Mouse (Mus musculus) lung, postnatal 0 days (tissue): ENCODE results near the gene Cyp4f40. TPM values are rescaled to one million over a fixed set of nuclear protein-coding genes. Genes with fewer than 3 reads are reported as not detected.
"Not testable (repeated sequence)": the region's sequence is repeated elsewhere in the genome, so short reads cannot be mapped to it uniquely, and the experiment has no call there.

Source experiments
- ATAC-seq: fragments of 200-750 bp; cut with Nextera tagmentation; 2 replicates; pipeline ENCODE4 v1.8.0; 2017; ENCODE audit warnings: moderate library complexity
- DNase-seq: peaks from one replicate; pipeline ENCODE4 v3.0.0-alpha.2; 2016; ENCODE audit warnings: low spot score
- H3K27ac ChIP-seq: fragments of 300-500 bp; sonication (generic); 2 replicates; pipeline ENCODE4 v1.5.1; 2014; ENCODE audit warnings: antibody characterized with exemption, mild to moderate bottlenecking, low read length, mixed read lengths
- H3K27me3 ChIP-seq: fragments of 300-500 bp; sonication (generic); replicated peaks from 2 replicates; pipeline ENCODE4 v1.6.1; 2014; ENCODE audit warnings: low read length, mixed read lengths; ENCODE audit not compliant: insufficient read depth
- H3K36me3 ChIP-seq: fragments of 300-500 bp; sonication (generic); 2 replicates; pipeline ENCODE4 v1.6.1; 2014; ENCODE audit warnings: low read length, mixed read lengths; ENCODE audit not compliant: insufficient read depth
- H3K4me1 ChIP-seq: fragments of 300-500 bp; sonication (generic); 2 replicates; pipeline ENCODE4 v1.6.1; 2014; ENCODE audit warnings: antibody characterized with exemption, low read depth, low read length, mixed read lengths; ENCODE audit not compliant: insufficient read depth
- H3K4me2 ChIP-seq: fragments of 300-500 bp; sonication (generic); replicated peaks from 2 replicates; pipeline ENCODE4 v1.6.1; 2014; ENCODE audit warnings: low read depth, mild to moderate bottlenecking, low read length, moderate library complexity, mixed read lengths
- H3K4me3 ChIP-seq: fragments of 300-500 bp; sonication (generic); 2 replicates; pipeline ENCODE4 v1.5.1; 2014; ENCODE audit warnings: low read depth, low read length
- H3K9ac ChIP-seq: fragments of 300-500 bp; sonication (generic); replicated peaks from 2 replicates; pipeline ENCODE4 v1.6.1; 2014; ENCODE audit warnings: low read depth, mild to moderate bottlenecking
- H3K9me3 ChIP-seq: fragments of 300-500 bp; sonication (generic); 2 replicates; pipeline ENCODE4 v1.6.1; 2016; ENCODE audit warnings: low read length, mixed read lengths
- CTCF ChIP-seq: IDR thresholded peaks from 2 replicates; pipeline ENCODE4 v1.5.1; 2016; ENCODE audit warnings: antibody characterized with exemption, mild to moderate bottlenecking
- EP300 ChIP-seq: IDR thresholded peaks from 2 replicates; pipeline ENCODE4 v1.6.1; 2016; ENCODE audit warnings: antibody characterized with exemption, mild to moderate bottlenecking, control low read depth
- WGBS: fragments of 180-500 bp; shearing (Covaris S2); extraction: QIAGEN DNeasy Blood & Tissue Kit; methylation state at CpG from one replicate; pipeline ENCODE4 v1.1.7; 2014; 5-methylcytosine and 5-hydroxymethylcytosine counted together
- polyA plus RNA-seq: library from polyadenylated mRNA; unstranded; fragments of >200 nt; fragmentation: Nextera tagmentation; extraction: Ambion mirVana; gene quantifications from 2 replicates; pipeline ENCODE4 v1.2.1, GENCODE M21; 2015

The Cyp4f40 gene
- polyA plus RNA-seq, result not detected in 2 replicates

DNA sequence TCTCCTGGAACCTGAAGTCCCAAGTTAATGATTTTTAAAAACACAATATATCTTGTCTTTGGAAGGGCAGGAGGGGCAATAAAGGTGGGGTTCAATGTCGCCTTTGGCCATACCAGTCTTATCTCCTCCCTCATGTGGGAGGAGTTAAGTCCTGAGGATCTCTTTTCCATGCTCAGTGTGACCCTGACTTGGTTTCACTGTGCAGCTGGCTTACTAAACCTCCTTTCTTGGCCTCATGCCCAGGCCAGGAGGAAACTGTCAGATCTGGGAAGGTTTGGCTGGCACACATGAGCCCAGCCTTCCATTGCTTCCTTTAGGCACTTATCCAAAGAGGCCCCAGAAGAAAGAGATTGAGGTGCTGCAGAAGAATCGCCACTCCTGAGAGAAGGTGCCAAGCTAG is at the start of gene Cyp4f40:
Gene Cyp4f40, plus strand, starts transcription at position 189 of the 400 bp plus-strand sequence.
- ATAC-seq, result no peak
- Histone ChIP-seq H3K27me3 (no peaks in the 10 kb centered on the region), H3K27ac (no peak within 1 kb of the TSS), H3K4me2 (no peak within 1 kb of the TSS), H3K36me3 (no peaks in the 10 kb centered on the region), H3K4me1 (no peaks in the 10 kb centered on the region), H3K4me3 (no peak within 1 kb of the TSS), H3K9ac (no peak within 1 kb of the TSS), H3K9me3 (no peaks in the 10 kb centered on the region)
- peak; percentile 44 for DNase-seq
- TF ChIP-seq EP300, result no peak
- TF ChIP-seq CTCF, result no peak
- 19% methylated on average over 2 of the region's 2 CpGs for WGBS

DNA sequence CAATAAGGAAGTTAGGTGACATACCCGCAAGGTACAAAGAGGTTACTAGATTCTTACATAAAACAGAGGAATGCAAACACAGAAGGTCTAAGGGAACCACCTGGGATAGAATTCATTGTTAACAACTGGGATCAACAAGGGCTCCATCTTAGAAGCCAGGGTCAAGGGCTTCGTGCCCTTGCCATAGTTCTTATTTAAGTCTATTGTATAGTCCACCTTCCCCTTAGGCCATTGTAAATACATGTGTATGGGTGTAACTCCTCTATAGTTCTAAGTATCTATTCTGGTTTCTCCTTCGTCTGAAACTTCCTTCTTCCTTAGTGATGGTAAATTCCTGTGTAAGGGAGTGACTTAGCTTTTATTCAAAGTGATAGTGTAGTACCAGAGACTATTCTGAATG is 48.5 kb upstream of the Cyp4f40 start:
- not testable (repeated sequence) for H3K36me3 ChIP-seq, H3K4me3 ChIP-seq, ATAC-seq, H3K4me2 ChIP-seq, H3K4me1 ChIP-seq, H3K9me3 ChIP-seq, H3K9ac ChIP-seq, DNase-seq, H3K27me3 ChIP-seq, H3K27ac ChIP-seq
- 81% methylated on average over 3 of the region's 3 CpGs for WGBS

DNA sequence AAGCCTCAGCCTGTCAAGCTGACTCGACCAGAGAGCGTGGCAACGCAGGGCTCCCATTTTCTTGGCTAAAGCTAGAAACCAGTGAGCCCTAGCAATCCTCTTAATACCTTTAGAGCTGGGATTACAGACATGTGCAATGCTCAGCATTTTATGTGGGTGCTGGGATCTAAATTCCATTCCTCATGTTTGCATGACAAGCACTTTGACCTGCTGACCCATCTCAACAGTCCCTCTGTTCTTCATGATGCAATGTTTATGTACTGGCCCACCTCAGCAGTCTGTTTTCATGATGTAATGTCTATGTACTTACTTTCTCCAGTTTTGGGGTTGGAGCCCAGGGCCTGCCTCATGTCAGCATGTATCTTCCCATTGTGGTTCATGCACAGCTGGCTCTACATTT is 47.8 kb upstream of the Cyp4f40 start:
- Histone ChIP-seq H3K9me3 (no peaks in the 10 kb centered on the region), H3K27ac (no peak overlapping the region), H3K4me1 (no peaks in the 10 kb centered on the region), H3K36me3 (no peaks in the 10 kb centered on the region), H3K4me2 (no peak overlapping the region), H3K9ac (no peak overlapping the region), H3K4me3 (no peak overlapping the region), H3K27me3 (no peaks in the 10 kb centered on the region)
- ATAC-seq (no peak), DNase-seq (no peak)
- WGBS, result 84% methylated on average over 3 of the region's 3 CpGs
- TF ChIP-seq CTCF, result no peak
- TF ChIP-seq EP300, result no peak

DNA sequence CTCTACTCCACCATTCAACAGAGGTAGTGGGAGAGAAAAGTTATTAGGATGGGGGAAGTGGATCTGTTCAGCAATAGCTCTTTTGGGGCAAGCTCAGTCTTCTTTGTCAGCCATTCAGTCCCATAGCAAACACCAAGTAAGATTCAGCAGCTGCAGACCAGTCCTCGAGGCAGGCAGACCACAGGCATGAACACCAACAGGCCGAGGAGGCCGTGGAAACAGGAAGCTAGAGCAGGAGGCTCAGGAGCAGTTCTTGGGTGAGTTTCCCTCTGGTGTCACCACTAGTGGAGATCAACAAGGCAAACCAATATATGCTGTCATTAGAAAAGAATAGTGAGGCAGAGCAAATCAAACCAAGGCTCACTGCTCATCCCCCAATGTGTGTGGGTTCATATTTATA is 46.3 kb upstream of the Cyp4f40 start:
- Histone ChIP-seq H3K36me3 (no peaks in the 10 kb centered on the region), H3K4me1 (no peaks in the 10 kb centered on the region), H3K9me3 (no peaks in the 10 kb centered on the region), H3K27ac (no peak overlapping the region), H3K9ac (no peak overlapping the region), H3K27me3 (no peaks in the 10 kb centered on the region), H3K4me2 (no peak overlapping the region), H3K4me3 (no peak overlapping the region)
- no peak for ATAC-seq
- TF ChIP-seq EP300, result no peak
- no peak for TF ChIP-seq CTCF
- no peak for DNase-seq
- 68% methylated on average over 3 of the region's 3 CpGs for WGBS

DNA sequence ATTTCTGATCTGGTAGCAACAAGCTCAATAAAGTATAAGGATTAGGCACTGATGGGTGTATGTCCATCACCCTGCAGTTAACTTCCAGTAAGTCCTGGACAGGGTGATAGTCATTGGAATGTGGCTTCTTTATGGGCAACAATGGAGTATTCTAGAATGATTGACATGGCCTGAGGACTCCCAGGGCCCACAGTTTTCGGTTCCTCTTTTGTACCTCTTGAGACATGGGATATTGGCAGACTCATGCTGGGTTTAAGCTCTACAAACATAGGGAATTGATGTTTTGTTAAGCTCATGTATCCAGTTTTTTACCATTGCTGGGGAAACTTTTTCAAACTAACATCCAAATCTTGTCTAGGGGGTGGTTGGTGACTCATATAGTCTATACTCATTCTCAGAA is 41.4 kb upstream of the Cyp4f40 start:
- Histone ChIP-seq H3K4me2 (no peak overlapping the region), H3K27ac (no peak overlapping the region), H3K27me3 (no peaks in the 10 kb centered on the region), H3K9me3 (peaks cover 8% of the 10 kb centered on the region; the same call in 1 of the 2 replicates), H3K36me3 (no peaks in the 10 kb centered on the region), H3K9ac (no peak overlapping the region), H3K4me1 (no peaks in the 10 kb centered on the region), H3K4me3 (no peak overlapping the region)
- ATAC-seq, result no peak
- TF ChIP-seq EP300 (no peak), CTCF (no peak)
- DNase-seq, result no peak
- WGBS, result 64% methylated on average over 1 of the region's 1 CpGs

DNA sequence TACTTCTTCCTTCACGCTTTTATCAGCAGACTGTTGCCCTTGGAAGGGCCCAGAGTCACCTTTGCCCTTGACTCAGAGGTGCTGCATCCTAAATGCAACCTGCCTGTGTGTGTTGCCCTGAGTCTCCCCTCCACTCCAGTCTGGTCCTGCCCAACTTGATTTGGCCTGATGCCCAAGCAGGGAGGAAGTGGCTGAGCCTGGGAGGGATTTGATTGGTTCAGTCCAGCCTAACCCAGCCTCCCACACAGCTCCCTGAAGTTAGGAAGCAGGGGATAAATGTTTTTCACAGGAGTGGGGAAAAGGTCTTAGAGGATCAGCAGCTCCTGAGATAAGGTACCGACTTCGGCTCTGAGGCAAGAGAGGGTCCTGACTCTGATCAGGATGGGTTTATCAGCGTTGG is 37.7 kb upstream of the Cyp4f40 start, which contains the start of gene Cyp4f37:
Gene Cyp4f37, plus strand, starts transcription at position 292 of the 400 bp plus-strand sequence.
- 53% methylated on average over 4 of the region's 4 CpGs for WGBS
- H3K4me1 ChIP-seq, DNase-seq, ATAC-seq, H3K9ac ChIP-seq, H3K27ac ChIP-seq, H3K4me3 ChIP-seq, H3K9me3 ChIP-seq, H3K36me3 ChIP-seq, H3K27me3 ChIP-seq, H3K4me2 ChIP-seq: not testable (repeated sequence)

DNA sequence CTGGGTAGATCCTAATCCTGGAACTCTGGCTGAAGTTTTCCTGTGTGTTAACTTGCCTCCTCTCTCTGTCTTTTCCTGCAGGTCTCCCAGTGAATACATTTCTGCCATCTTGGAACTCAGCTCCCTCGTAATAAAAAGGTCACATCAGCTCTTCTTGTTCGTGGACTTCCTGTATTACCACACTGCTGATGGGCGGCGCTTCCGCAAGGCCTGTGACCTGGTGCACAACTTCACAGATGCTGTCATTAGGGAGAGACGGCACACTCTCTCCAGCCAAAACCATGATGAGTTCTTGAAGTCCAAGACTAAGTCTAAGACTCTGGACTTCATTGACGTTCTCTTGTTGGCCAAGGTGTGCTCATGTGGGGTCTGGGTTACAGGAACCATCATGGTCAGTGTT is 29.0 kb upstream of the Cyp4f40 start:
- not testable (repeated sequence) for H3K36me3 ChIP-seq, ATAC-seq, H3K9ac ChIP-seq, H3K9me3 ChIP-seq, DNase-seq, H3K27ac ChIP-seq, H3K4me2 ChIP-seq, H3K4me3 ChIP-seq, H3K27me3 ChIP-seq, H3K4me1 ChIP-seq
- 77% methylated on average over 7 of the region's 7 CpGs for WGBS
